8 mouse cellular contexts compared by ENCODE assay signal in the genomic region with DNA sequence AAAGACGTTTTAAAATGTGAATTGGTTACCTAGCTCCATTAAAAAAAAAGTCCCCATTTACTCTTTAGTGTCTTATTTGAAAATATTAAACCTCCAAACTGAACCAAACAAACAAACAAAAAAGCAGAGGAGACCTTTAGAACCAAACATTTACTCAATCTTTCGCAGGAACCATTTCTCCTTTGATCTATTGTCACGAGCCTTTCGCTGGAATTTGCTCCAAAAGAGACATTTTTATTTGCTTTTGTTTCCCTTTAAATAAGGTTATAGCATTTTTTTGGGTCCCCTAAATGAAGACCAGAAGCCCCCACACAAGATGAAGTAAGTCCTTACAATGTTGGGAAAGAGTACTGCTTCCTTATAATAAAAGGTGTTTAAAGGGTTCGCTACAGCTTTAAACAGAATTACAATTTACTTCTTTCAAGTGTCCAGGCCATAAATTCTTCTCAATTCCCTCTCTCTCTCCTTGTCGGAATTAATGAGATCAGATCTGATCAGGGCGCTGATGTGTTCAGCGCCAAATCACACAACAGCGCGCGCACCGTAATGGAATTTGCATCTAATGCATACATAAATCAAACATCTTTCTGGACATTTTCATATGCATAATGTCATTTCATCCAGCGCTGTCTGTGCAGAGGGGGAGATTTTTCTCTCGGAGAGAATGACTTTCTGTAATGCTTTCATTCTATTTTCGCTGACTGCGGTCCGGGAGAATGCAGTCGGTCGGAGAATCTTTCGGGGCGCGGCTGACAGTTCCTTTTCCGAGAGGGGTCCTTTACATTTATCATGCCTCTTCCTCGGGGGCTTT.
DNase-seq lines count a peak whose midpoint lies in the region; ATAC-seq and TF ChIP-seq lines count a peak whose summit lies in the region.

No protein-coding gene starts in this region.

- no peak overlapping the region for H3K27ac ChIP-seq in liver, embryonic 14.5 days

- H3K9me3 ChIP-seq in liver, embryonic 14.5 days (ENCODE audit: control insufficient read depth, low read length): no peaks in the 10 kb centered on the region

- H3K4me1 ChIP-seq in liver, embryonic 14.5 days (replicated peaks; ENCODE audit: control insufficient read depth in 2 of 2, insufficient read depth in 2 of 2, low read length in 1 of 2): peaks cover 0 to 5% of the 10 kb centered on the region in 2 experiments; a peak in 1 of 4 replicates

- no peak for ATAC-seq in CD4-positive, CD25-positive, alpha-beta regulatory T cell, adult 4 months
- no peak for ATAC-seq in liver, embryonic 14.5 days (ENCODE audit: insufficient read depth)

- no peak for TF ChIP-seq CTCF in liver, embryonic 14.5 days (IDR thresholded peaks at IDR 0.05; ENCODE audit: low read depth)

- H3K36me3 ChIP-seq in liver, embryonic 14.5 days (replicated peaks; ENCODE audit: control insufficient read depth, insufficient read depth, low read depth): no peaks in the 10 kb centered on the region

- DNase-seq in CD4-positive, CD25-positive, alpha-beta regulatory T cell, adult 2 months (ENCODE audit: low read depth, low spot score): peak; percentile 16
- DNase-seq in right cerebral cortex, postnatal 4 days: peak; percentile 37
- DNase-seq in right cerebral cortex, postnatal 10 days (ENCODE audit: low spot score in 2 of 2): no peak
- no peak for DNase-seq in liver, embryonic 14.5 days (ENCODE audit: low read depth in 3 of 3, low spot score in 3 of 3)
- no peak for DNase-seq in urinary bladder, adult 18-20 months (ENCODE audit: low spot score in 2 of 2)
- no peak for DNase-seq in adrenal gland, adult 2 months
- DNase-seq in thymus, postnatal 14 days: no peak

- no peak overlapping the region for H3K9ac ChIP-seq in liver, embryonic 14.5 days (replicated peaks)

- H3K27me3 ChIP-seq in liver, embryonic 14.5 days (ENCODE audit: control insufficient read depth, insufficient read depth, low read length): peaks cover 31% of the 10 kb centered on the region

- peak overlapping the region; percentile 31 for H3K4me2 ChIP-seq in liver, embryonic 14.5 days (ENCODE audit: low read depth)

- H3K4me3 ChIP-seq in liver, embryonic 14.5 days (ENCODE audit: insufficient read depth in 1 of 2, low read depth in 2 of 2, low read length in 2 of 2): no peak overlapping the region

- 3% methylated on average over 24 of the region's 24 CpGs for WGBS in liver, embryonic 14.5 days (ENCODE audit: insufficient replicate concordance)

- no peak for TF ChIP-seq EP300 in liver, embryonic 14.5 days (IDR thresholded peaks at IDR 0.05; ENCODE audit: low read depth)

Comparison
In these comparisons a context has a peak if more than half of its experiments do, and no peak if none do; other contexts are left out.
1. DNase-seq: peak in CD4-positive, CD25-positive, alpha-beta regulatory T cell, adult 2 months (single experiment) and right cerebral cortex, postnatal 4 days (single experiment); none in right cerebral cortex, postnatal 10 days (0 of 2), liver, embryonic 14.5 days (0 of 3), urinary bladder, adult 18-20 months (0 of 2), adrenal gland, adult 2 months (single experiment) and thymus, postnatal 14 days (single experiment).